Mouse (Mus musculus) thymus, postnatal 10 days (tissue): ENCODE measurements around the gene Mpdu1.
A peak's percentile ranks its signal among the peaks of the same experiment; 100 is the strongest.

Source experiments
- DNase-seq, 2 experiments: peaks; one replicate each; pipeline ENCODE4 v3.0.0; 2021; ENCODE audit warnings: low spot score in 2 of 2

Mpdu1 gene

DNA sequence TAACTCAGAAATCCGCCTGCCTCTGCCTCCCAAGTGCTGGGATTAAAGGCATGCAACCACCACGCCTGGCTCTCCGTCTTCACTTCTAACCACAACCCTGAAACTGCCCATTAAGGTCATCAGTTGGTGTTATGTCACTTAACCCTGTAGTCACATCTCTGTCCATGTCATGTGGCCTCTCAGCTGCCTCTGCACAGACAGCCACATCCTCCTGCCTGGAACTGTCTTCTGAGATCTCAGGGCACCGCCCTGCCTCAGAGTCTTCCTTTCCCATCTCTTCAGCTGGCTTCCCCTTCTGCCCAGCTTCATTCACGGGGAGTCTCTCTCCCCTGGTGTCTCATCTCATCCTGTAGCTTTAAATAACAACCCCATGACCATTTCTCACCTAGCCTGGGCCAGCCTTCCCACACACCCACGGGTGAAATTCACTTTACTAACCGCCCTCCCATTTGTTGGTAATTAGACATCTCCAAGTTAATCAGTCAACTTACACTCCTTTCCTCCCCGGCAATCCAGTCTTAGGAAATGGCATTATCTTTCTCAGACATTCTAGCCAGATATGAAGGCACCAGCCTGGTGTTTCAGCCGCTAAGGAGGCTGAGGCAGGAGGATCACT is 29.9 kb upstream of the Mpdu1 start:
- DNase-seq = no peak

DNA sequence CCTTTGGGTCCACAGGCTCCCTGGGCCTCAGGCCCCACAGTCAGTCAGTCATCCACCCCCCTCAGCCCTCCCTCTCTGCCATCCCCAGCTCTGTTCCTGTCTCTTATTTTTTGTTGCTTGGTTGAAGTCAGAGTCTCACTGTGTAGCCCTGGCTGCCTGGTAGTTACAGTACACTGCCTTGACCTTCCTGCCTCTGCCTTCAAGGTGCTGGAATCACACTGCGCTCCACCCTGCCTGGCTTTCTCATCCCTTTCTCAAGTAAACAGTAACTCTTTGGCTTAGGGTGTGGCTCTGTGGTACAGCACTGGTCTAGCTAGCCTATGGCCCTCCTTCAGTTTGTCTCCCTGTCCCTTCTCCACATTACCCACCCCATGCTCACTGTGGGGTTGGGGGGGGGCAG is 27.4 kb upstream of the Mpdu1 start:
- DNase-seq = no peak

DNA sequence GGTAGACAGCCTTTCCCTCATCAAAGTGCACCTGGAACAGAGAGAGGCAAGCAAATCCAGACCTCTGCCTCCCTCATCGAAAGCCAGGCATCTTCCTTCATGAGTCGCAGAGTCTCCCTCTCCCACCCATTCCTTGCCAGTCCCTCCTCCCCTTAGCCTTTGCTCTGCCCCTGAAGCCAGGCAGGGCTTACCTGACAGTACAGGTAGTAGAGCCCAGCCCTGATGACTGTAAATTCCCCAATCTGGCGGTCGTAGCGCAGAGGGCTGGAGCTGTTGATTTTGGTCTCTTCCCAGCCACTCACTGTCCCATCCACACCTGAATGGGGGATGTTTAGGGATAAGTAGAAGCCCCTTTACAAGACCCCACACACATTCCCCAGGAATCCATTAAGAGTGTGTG is 24.6 kb upstream of the Mpdu1 start:
- no peak for DNase-seq

- no peak for DNase-seq
These were observed 23.9 kb upstream of the Mpdu1 start for GRCm38 (mm10) chr11:69686377-69686776.

- no peak for DNase-seq
These were observed 23.2 kb upstream of the Mpdu1 start, which contains the start of gene Tnfsf13 for GRCm38 (mm10) chr11:69685526-69686148. TSS of gene Tnfsf13 (minus strand) at chr11:69685784.

DNA sequence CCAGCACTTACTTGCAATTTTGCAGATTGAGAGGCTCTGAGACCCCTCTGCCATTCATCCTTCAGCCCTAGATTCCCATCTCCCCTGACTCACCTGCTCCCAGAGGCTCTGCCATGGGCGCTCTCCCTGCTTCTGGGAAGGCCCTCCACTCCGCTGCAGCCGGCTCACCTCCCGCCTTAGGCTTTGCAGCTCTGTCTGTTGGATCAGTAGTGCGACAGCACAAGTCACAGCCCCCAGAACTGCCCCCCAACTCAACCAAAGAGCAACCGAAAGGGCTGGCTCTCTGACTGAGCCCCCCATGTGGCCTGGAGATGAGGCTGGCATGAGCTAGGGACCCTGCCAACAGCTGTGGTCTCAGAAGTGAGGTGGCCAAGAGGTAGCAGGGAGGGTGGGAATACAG is 22.5 kb upstream of the Mpdu1 start:
- DNase-seq = no peak

DNA sequence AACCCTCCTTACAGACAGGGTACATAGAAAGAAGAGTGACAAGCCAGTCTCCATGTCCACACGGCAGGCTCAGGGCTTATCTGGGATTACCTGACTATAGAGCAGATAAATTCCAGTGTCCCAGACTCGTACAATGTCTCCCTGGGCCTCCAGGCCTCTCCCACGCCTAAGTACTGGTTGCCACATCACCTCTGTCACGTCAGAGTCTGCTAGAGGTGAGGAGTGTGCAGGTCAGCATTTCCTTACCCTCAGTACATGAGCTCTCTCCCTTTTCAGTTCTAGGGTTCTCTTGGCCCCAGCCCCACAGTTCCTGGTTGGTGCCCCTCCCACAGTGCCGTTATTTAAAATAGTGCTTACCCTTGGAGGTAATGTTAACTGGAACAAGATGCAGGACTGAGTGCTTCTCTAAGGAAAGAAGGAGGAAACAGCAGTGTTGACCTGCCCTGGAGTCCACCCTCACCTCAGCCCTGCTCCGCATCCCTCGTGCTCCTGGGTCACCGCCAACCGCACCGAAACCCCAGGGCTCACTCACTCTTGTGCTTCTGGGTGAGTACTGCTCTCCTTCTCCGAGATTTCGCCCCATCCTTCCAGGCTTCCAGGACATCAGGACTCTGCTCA is 21.8 kb upstream of the Mpdu1 start:
- DNase-seq = no peak

- DNase-seq = no peak
These were observed 21.1 kb upstream of the Mpdu1 start for GRCm38 (mm10) chr11:69683576-69683975.

GRCm38 (mm10) chr11:69682840-69683533 is 20.5 kb upstream of the Mpdu1 start:
- DNase-seq = peak; percentile 75 to 90

DNA sequence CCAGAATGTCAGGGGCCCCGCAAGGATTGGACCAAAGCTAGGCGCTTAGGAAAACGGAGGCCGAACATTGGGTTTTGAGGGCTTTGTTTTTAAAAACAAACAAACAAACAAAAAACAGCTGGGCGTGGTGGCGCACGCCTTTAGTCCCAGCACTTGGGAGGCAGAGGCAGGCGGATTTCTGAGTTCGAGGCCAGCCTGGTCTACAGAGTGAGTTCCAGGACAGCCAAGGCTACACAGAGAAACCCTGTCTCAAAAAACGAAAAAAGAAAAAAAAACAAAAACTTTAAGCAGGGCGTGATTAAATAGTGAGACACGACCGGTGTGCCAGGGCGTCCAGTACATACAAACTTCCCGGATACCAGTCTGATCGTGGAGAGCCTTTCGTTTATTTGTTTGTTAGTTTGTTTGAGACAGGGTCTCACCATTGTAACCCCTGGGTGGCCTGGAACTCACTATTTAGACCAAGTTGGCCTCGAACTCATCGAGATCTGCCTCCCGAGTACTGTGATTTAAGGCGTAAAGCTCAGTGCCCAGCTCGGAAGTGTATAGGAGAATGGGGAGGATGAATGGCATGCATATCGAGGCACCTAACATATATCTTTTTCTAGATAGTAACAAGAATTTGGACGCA is 19.9 kb upstream of the Mpdu1 start:
- no peak for DNase-seq

- DNase-seq = peak; percentile 95
These were observed 19.1 kb upstream of the Mpdu1 start, which contains the start of gene Senp3 for GRCm38 (mm10) chr11:69681314-69682208. TSS of gene Senp3 (minus strand) at chr11:69682084.

DNA sequence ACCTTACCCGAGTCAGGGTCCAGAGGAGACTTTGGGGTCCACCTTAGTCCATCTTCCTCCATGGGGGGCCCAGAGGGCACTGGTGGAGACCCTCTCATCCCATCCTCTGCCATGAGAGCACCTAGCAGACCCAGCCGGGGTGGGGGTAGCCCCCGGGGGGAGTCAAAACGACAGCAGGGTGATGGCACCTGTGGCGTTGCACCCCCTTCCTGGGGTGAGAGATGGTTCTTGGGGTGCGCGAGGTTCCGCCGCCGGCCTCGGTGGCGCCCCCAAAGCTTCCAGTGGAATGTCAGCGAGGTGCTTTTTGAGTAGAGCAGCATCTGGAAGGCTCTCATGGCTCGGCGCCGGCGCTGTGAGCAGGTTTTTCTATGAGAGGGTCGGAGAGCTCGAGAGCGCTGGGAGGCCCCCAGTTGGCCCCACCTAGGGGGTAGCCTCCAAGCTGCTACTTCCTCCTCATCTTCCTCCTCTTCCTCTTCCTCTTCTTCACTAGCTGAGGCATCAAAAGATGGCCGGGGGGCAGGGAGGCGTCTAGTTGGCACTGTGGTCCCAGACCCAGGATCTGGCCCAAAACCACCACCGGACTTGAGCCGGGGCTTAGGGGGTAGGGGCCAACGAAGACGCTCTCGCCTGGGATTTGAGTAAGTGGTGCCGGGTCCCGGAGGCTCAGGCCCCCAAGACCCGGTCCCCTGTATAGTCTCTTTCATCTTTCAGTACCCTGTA is 17.9 kb upstream of the Mpdu1 start:
- no peak for DNase-seq

DNA sequence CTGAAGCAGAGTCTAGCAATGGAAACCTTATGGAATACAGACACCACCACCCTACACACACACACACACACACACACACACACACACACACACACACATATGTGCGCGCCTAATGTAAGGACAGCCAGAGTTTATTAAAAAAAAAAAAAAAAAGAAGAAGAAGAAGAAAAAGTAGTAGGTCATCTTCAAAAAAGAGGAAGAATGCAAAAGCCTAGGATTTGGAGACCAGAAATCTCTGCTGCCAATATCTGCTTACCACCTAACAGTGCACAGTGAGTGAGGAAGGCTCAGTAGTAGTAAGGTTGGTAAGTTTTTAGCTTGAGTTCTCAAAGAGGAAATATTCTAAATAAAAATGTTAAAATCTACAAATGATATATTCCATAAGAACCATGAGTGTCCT is 16.7 kb upstream of the Mpdu1 start:
- no peak for DNase-seq

DNA sequence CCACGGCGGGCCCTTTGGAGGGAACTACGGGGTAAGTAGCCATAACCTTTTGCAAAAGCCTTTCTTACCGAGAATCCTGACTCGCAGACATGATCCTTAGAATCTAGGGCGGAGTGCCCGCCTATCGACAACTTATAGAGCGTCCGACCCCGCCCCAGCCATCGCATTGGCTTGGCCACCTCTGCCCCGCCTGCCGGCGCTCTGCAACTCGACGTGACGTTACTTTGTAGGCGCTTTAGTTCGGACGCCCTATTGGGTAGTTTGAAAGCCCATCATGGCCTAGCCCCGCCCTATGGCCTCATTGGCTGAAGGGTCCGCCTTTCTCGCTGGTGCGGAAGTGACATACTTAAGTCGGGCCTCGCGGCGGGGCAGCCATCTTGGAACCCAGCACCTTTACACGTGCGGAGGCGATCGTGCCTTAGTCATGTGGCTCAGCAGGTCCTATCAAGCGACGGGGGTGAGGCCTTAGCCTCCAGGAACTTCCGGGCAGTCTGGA is 9.8 kb upstream of the Mpdu1 start, which contains the start of gene Eif4a1:
TSS of gene Eif4a1 (minus strand) at position 213 of the 496 bp plus-strand sequence.
- peak; percentile 98 to 100 for DNase-seq

- no peak for DNase-seq
These were observed 9.3 kb upstream of the Mpdu1 start for GRCm38 (mm10) chr11:69671726-69672124.

DNA sequence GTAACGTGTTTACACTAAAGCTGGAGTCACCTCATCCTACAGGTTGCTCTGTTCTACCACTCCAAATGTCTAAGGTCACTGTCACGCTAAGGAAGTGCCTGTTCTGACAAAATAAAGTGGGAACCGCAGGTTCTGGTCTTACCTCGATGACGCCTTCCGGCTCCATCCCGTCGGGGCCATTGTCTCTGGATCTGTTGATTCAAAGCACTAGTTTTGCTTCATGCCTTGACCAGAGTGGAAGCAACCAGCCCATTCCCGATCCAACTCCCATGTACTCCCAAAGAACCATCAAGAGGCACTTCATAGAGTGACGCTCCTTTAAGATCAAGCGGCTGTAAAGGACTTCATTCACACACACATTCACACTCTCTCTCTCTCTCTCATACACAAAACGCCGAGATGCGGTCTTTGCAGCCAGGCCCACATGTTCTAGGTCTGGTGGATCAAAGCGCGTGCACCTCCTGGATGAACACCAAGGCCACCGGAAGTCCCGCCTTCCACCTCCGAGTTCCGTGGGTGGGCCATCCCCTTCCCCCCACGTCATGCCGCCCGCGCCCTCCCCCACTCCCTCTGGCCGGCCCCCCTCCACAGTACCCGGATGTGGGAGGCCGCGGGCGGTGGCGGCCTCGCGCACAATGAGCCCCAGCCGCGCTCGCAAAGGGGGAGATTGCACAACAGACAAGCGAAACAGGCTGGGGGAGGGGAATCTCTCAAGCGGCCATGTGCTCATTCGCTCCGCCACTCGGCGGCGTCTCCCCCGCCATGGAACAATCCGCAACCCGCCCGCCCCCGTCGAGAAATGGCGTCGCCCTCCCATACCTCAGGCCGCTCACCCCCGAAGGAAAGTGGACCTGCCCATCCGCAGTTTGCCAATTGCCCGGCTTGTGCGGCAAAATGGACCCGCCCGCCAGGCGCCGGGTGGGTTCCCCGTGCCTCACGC is 8.6 kb upstream of the Mpdu1 start:
- DNase-seq = peak; percentile 95 to 99

DNA sequence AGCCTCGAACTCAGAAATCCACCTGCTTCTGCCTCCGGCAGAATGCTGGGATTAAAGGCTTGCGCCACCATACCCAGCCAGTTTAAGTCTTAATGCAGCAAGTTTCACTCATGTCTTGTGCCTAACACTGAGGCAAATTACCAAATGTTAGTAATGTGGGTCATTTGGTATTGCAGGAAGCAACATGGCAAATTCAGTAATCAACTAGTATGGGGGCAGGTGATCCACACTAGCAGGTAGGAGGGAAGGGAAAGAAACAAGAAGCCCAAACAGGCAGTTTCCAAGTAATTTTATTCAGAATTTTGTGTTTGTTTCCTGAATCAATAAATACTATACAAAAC is 4.2 kb upstream of the Mpdu1 start:
- DNase-seq = no peak

- DNase-seq = no peak
These were observed 3.7 kb upstream of the Mpdu1 start, which contains the start of gene Cd68 for GRCm38 (mm10) chr11:69665961-69666664. TSS of gene Cd68 (minus strand) at chr11:69666153.
